Mouse (Mus musculus) R1 (cell line): Measurements from ENCODE around the gene Olfr1225.
"Not testable (repeated sequence)": the region's sequence is repeated elsewhere in the genome, so short reads cannot be mapped to it uniquely, and the experiment has no call there.

Source experiments
- DNase-seq: peaks from one replicate; pipeline ENCODE4 v3.0.0-alpha.2; 2018; ENCODE audit warnings: low read depth, low spot score

The Olfr1225 gene

DNA sequence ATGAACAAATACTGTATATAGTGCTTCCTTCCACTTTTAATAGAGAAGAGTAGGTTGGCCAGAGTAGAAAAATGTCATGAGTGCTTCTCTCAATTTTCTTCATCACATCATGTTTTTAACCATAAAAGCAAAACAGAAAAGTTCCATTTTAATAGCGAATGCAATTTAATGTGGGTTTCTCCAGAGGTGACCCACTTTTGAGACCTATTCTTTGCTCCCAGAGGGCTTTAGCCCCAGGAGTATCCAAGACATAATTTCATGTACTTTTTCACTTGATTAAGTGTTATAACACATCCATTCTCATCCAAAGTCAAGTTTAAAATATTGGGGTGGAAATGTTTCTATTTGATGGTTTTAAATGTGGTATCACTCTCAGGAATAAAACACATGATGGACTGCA is at the start of gene Olfr1225:
TSS of gene Olfr1225 (minus strand) at position 101 of the 400 bp plus-strand sequence.
- no peak for DNase-seq

GRCm38 (mm10) chr2:89199948-89200347 is 25.5 kb upstream of the Olfr1225 start, which contains the start of gene Olfr1226:
Gene Olfr1226 (minus strand): TSS chr2:89200048.
- DNase-seq, result no peak

- DNase-seq, result no peak
Observed at GRCm38 (mm10) chr2:89196325-89196982, 22.0 kb upstream of the Olfr1225 start.

- DNase-seq, result not testable (repeated sequence)
Observed at GRCm38 (mm10) chr2:89164711-89165110, 9.8 kb downstream of the Olfr1225 start.

- DNase-seq, result not testable (repeated sequence)
Observed at GRCm38 (mm10) chr2:89163991-89164390, 10.5 kb downstream of the Olfr1225 start, which contains the start of gene Olfr1224-ps1. Gene Olfr1224-ps1 (minus strand): TSS chr2:89164091.

DNA sequence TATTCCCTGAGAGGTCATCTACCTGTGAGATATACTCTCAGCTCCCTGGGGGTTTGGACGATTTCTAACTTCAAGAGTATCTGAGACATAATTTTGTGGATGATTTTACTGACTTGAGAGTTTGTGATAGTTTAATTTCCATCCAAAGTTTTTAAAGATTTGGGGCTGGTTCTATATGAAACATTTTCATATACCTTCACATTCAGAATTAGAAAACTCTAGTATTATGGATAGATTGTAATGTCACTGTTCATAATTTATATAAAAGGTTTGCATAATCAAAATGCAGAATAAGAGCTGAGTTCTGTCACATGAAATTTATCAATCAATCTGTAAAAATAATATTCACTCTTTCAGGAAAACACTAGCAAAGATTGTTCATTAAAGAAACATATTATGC is 23.0 kb downstream of the Olfr1225 start, which contains the start of gene Olfr1223:
TSS of gene Olfr1223 (minus strand) at position 101 of the 400 bp plus-strand sequence.
- no peak for DNase-seq

GRCm38 (mm10) chr2:89132954-89133353 is 41.5 kb downstream of the Olfr1225 start, which contains the start of gene Olfr1222:
Gene Olfr1222 (minus strand): TSS chr2:89133054.
- no peak for DNase-seq
